Mouse (Mus musculus) heart, postnatal 0 days (tissue): ENCODE results near the gene Prl8a6. TPM values are rescaled to one million over a fixed set of nuclear protein-coding genes. Genes with fewer than 3 reads are reported as not detected.

Experiments
- ATAC-seq: fragments of 200-750 bp; cut with Nextera tagmentation; 2 replicates; pipeline ENCODE4 v1.8.0; 2017; ENCODE audit warnings: low read depth, moderate number of reproducible peaks, moderate library complexity; ENCODE audit not compliant: insufficient read depth
- DNase-seq: peaks from one replicate; pipeline ENCODE4 v3.0.0-alpha.2; 2016; ENCODE audit warnings: low spot score
- H3K27ac ChIP-seq: fragments of 300-500 bp; sonication (generic); 2 replicates; pipeline ENCODE4 v1.5.1; 2014; ENCODE audit warnings: low read depth, mild to moderate bottlenecking
- H3K27me3 ChIP-seq: fragments of 300-500 bp; sonication (generic); 2 replicates; pipeline ENCODE4 v1.6.1; 2014; ENCODE audit warnings: low read length, mixed read lengths; ENCODE audit not compliant: control insufficient read depth, insufficient read depth
- H3K36me3 ChIP-seq: fragments of 300-500 bp; sonication (generic); replicated peaks from 2 replicates; pipeline ENCODE4 v1.6.1; 2014; ENCODE audit warnings: low read length, mixed read lengths; ENCODE audit not compliant: control insufficient read depth, insufficient read depth
- H3K4me1 ChIP-seq: fragments of 300-500 bp; sonication (generic); 2 replicates; pipeline ENCODE4 v1.6.1; 2014; ENCODE audit warnings: antibody characterized with exemption; ENCODE audit not compliant: control insufficient read depth, insufficient read depth
- H3K4me2 ChIP-seq: fragments of 300-500 bp; sonication (generic); 2 replicates; pipeline ENCODE4 v1.6.1; 2014; ENCODE audit warnings: low read depth, mild to moderate bottlenecking, low read length, moderate library complexity
- H3K4me3 ChIP-seq: fragments of 300-500 bp; sonication (generic); 2 replicates; pipeline ENCODE4 v1.5.1; 2014; ENCODE audit warnings: low read depth, low read length
- H3K9ac ChIP-seq: fragments of 300-500 bp; sonication (generic); replicated peaks from 2 replicates; pipeline ENCODE4 v1.6.1; 2014; ENCODE audit warnings: low read depth, low read length, mixed read lengths
- H3K9me3 ChIP-seq: fragments of 300-500 bp; sonication (generic); replicated peaks from 2 replicates; pipeline ENCODE4 v1.6.1; 2016; ENCODE audit warnings: low read length; ENCODE audit not compliant: control insufficient read depth
- CTCF ChIP-seq: IDR thresholded peaks from 2 replicates; pipeline ENCODE4 v1.5.1; 2016; ENCODE audit warnings: antibody characterized with exemption, control low read depth, low read depth
- EP300 ChIP-seq: IDR thresholded peaks from 2 replicates; pipeline ENCODE4 v1.6.1; 2016; ENCODE audit warnings: antibody characterized with exemption, low read depth
- WGBS: fragments of 180-500 bp; shearing (Covaris S2); extraction: QIAGEN DNeasy Blood & Tissue Kit; methylation state at CpG from one replicate; pipeline ENCODE4 v1.1.7; 2014; 5-methylcytosine and 5-hydroxymethylcytosine counted together
- polyA plus RNA-seq: library from polyadenylated mRNA; unstranded; fragments of >200 nt; fragmentation: Nextera tagmentation; extraction: Ambion mirVana; gene quantifications from 2 replicates; pipeline ENCODE4 v1.2.1, GENCODE M21; 2015
- total RNA-seq: library from RNA; depleted of rRNA; stranded (reverse); fragments of >200 nt; gene quantifications from 2 replicates; pipeline ENCODE4 v1.2.3, GENCODE M21; 2014; ENCODE audit warnings: low replicate concordance; rRNA removed

Prl8a6 gene
- total RNA-seq (not detected in 2 replicates), polyA plus RNA-seq (not detected in 2 replicates)

DNA sequence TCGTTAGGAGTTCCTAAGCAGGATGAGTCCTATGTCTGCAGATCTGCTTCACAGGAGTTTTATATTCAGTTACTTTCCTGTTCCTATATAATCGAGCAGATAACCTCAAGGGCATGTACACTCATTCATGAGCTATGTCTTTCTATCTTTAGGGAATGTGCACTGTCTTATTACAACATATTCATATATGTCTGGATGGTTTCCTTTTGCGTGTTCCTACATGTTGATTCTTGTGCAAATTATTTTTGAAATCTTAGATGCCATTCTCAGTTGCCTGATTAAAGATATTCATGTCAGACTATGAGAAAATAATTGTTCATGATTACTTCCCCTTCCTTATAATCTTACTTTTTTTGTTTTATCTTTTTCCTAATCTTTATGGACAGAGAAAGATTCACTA lies at the start of gene Prl8a6:
Gene Prl8a6 (minus strand): TSS at position 101 of the 400 bp plus-strand sequence.
- H3K4me1 ChIP-seq, result no peaks in the 10 kb centered on the region
- no peak within 1 kb of the TSS for H3K4me2 ChIP-seq
- no peaks in the 10 kb centered on the region for H3K9me3 ChIP-seq
- no peak within 1 kb of the TSS for H3K9ac ChIP-seq
- H3K36me3 ChIP-seq, result no peaks in the 10 kb centered on the region
- H3K27ac ChIP-seq, result no peak within 1 kb of the TSS
- no peak for ATAC-seq
- no peak within 1 kb of the TSS for H3K4me3 ChIP-seq
- 66% methylated on average over 3 of the region's 3 CpGs for WGBS
- no peak for DNase-seq
- no peaks in the 10 kb centered on the region for H3K27me3 ChIP-seq
- no peak for TF ChIP-seq EP300
- no peak for TF ChIP-seq CTCF

DNA sequence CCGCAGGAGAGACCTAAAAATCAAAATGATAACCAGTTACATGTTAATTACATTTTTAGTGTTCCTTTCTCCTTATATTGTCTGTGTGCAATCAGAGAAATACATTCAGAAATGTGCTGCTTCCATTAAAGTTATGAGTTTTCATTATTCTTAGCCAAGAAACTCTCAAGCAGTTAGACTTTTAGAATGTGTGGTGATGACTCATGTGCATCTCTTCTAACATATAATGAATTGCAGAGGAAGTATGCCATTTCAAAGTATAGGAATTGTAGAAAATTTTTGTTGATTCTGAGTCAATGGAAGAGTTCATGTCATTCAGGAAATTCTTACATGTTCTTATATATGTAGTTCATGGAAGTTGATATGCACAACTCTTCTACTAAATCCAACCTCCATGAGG lies 5.3 kb downstream of the Prl8a6 start:
- 53% methylated on average over 1 of the region's 1 CpGs for WGBS
- Histone ChIP-seq H3K9me3 (no peaks in the 10 kb centered on the region), H3K9ac (no peak overlapping the region), H3K4me3 (no peak overlapping the region), H3K27ac (no peak overlapping the region), H3K27me3 (no peaks in the 10 kb centered on the region), H3K36me3 (no peaks in the 10 kb centered on the region), H3K4me1 (no peaks in the 10 kb centered on the region), H3K4me2 (no peak overlapping the region)
- ATAC-seq, result no peak
- TF ChIP-seq EP300, result no peak
- no peak for TF ChIP-seq CTCF
- DNase-seq, result no peak

DNA sequence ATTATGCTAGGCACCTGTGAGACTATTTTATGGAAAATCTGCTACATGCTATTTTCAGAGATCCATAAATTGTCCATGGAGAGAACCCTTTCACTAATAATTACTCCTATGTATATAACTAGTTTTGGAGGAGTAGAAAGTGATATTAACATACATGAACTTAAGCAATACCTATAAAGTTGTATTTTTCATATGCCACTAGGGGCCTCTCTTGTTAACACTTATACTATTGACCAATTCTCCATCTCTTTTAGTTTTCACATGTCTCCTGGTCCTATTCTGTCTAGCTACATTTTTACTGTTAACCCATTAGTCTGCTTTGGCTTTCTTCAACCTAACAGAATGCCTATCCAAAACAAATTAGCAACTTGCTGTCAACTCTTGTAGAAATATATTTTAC lies 24.8 kb downstream of the Prl8a6 start:
- Histone ChIP-seq H3K4me1 (no peaks in the 10 kb centered on the region), H3K9me3 (no peaks in the 10 kb centered on the region), H3K4me3 (no peak overlapping the region), H3K27me3 (no peaks in the 10 kb centered on the region), H3K9ac (no peak overlapping the region), H3K4me2 (no peak overlapping the region), H3K27ac (no peak overlapping the region), H3K36me3 (no peaks in the 10 kb centered on the region)
- DNase-seq, result no peak
- no peak for ATAC-seq
- no peak for TF ChIP-seq EP300
- no peak for TF ChIP-seq CTCF

DNA sequence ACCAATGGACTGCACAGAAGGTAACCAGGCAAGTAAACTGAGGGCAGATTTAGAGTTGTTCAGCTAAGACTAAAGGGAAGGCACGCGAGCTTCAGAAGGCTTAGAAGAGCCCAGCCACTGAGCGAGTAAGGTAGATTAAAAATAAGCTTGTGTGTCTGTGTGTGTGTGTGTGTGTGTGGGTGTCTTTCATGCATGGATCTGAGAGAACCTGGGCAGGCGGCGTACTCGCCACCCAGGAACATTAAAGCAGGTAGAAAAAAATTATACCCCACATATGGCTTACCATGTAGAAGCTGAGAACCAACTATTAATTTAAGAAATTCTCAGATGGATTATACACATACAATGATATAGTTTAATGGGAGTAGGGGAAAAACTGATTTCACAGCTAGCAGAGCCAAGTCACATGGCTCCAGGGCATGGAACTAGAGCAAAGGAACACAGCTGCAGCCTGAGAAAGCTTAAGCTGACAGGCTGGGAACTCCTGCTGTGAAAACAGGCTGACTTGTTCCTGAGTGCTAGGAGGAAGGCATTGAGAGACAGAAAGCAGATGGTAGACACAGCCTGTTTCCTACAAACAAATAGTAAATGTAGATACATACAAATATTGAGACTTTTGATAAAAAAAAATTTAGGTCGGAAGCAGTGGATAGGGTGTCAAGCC lies 39.3 kb downstream of the Prl8a6 start:
- ATAC-seq (no peak), DNase-seq (no peak)
- H3K9me3 ChIP-seq, result no peaks in the 10 kb centered on the region
- TF ChIP-seq EP300, result no peak
- TF ChIP-seq CTCF, result no peak
- H3K27me3 ChIP-seq, result no peaks in the 10 kb centered on the region
- no peaks in the 10 kb centered on the region for H3K36me3 ChIP-seq
- H3K4me2 ChIP-seq, result no peak overlapping the region
- H3K4me3 ChIP-seq, result no peak overlapping the region
- no peak overlapping the region for H3K9ac ChIP-seq
- H3K4me1 ChIP-seq, result no peaks in the 10 kb centered on the region
- WGBS, result 82% methylated on average over 7 of the region's 7 CpGs
- H3K27ac ChIP-seq, result no peak overlapping the region

DNA sequence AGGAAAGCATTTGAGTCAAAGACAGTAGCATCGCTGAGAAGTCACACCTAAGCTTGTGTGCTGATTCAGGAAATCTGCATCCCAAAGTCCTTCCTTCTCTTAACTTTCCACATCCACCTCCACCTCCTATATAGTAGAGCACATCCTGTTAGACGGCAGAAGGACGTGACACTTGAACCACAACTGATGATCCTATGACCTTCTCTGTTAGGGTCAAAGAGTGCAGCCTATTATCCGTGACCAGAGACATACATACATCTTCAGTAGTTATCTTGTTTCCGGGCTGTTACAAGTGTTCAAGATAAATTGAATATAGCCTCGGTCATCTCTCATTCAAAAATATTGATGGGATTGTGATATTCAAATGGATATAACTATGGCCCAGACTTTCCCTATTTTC lies 47.7 kb downstream of the Prl8a6 start, which contains the start of gene Prl2b1:
Gene Prl2b1 (minus strand): TSS at position 101 of the 400 bp plus-strand sequence.
- ATAC-seq, result no peak
- no peaks in the 10 kb centered on the region for H3K36me3 ChIP-seq
- H3K9ac ChIP-seq, result no peak within 1 kb of the TSS
- H3K27ac ChIP-seq, result no peak within 1 kb of the TSS
- no peaks in the 10 kb centered on the region for H3K27me3 ChIP-seq
- WGBS, result 65% methylated on average over 6 of the region's 6 CpGs
- no peak within 1 kb of the TSS for H3K4me3 ChIP-seq
- TF ChIP-seq CTCF (no peak), EP300 (no peak)
- H3K4me2 ChIP-seq, result no peak within 1 kb of the TSS
- H3K4me1 ChIP-seq, result no peaks in the 10 kb centered on the region
- H3K9me3 ChIP-seq, result no peaks in the 10 kb centered on the region
- DNase-seq, result no peak

Other genes starting within 250 kb of the Prl8a6 start
- not detected in 2 replicates for gene Prl3c1, start 242.0 kb downstream of the Prl8a6 start, total RNA-seq
- not detected in 2 replicates for gene Prl3c1, start 242.0 kb downstream of the Prl8a6 start, polyA plus RNA-seq
- gene Prl3b1, start 196.8 kb downstream of the Prl8a6 start, total RNA-seq, result not detected in 2 replicates
- gene Prl3b1, start 196.8 kb downstream of the Prl8a6 start, polyA plus RNA-seq, result not detected in 2 replicates
- not detected in 2 replicates for gene Prl3a1, start 179.3 kb downstream of the Prl8a6 start, total RNA-seq
- gene Prl3a1, start 179.3 kb downstream of the Prl8a6 start, polyA plus RNA-seq, result not detected in 2 replicates
- not detected in 2 replicates for gene Prl6a1, start 126.1 kb downstream of the Prl8a6 start, total RNA-seq
- gene Prl6a1, start 126.1 kb downstream of the Prl8a6 start, polyA plus RNA-seq, result not detected in 2 replicates
- not detected in 2 replicates for gene Prl8a2, start 93.0 kb downstream of the Prl8a6 start, total RNA-seq
- gene Prl8a2, start 93.0 kb downstream of the Prl8a6 start, polyA plus RNA-seq, result not detected in 2 replicates
- gene Prl2b1, start 47.8 kb downstream of the Prl8a6 start, total RNA-seq, result not detected in 2 replicates
- not detected in 2 replicates for gene Prl2b1, start 47.8 kb downstream of the Prl8a6 start, polyA plus RNA-seq
- gene Prl8a8, start 74.5 kb upstream of the Prl8a6 start, total RNA-seq, result not detected in 2 replicates
- not detected in 2 replicates for gene Prl8a8, start 74.5 kb upstream of the Prl8a6 start, polyA plus RNA-seq
- gene Prl8a9, start 125.9 kb upstream of the Prl8a6 start, total RNA-seq, result not detected in 2 replicates
- gene Prl8a9, start 125.9 kb upstream of the Prl8a6 start, polyA plus RNA-seq, result not detected in 2 replicates
- not detected in 2 replicates for gene Prl8a1, start 143.5 kb upstream of the Prl8a6 start, total RNA-seq
- not detected in 2 replicates for gene Prl8a1, start 143.5 kb upstream of the Prl8a6 start, polyA plus RNA-seq
- gene Prl7b1, start 171.9 kb upstream of the Prl8a6 start, total RNA-seq, result not detected in 2 replicates
- not detected in 2 replicates for gene Prl7b1, start 171.9 kb upstream of the Prl8a6 start, polyA plus RNA-seq
- not detected in 2 replicates for gene Prl7a1, start 203.8 kb upstream of the Prl8a6 start, total RNA-seq
- gene Prl7a1, start 203.8 kb upstream of the Prl8a6 start, polyA plus RNA-seq, result not detected in 2 replicates
- gene Prl7a2, start 229.3 kb upstream of the Prl8a6 start, total RNA-seq, result not detected in 2 replicates
- gene Prl7a2, start 229.3 kb upstream of the Prl8a6 start, polyA plus RNA-seq, result not detected in 2 replicates